Mouse (Mus musculus): ENCODE data around the gene Gpr26.

- TF ChIP-seq CTCF (IDR thresholded peaks at IDR 0.05; ENCODE audit: borderline replicate concordance, extremely low read depth, insufficient read depth, insufficient read length) (no peak), POLR2A (IDR thresholded peaks at IDR 0.05; ENCODE audit: borderline replicate concordance, extremely low read depth, insufficient read depth, insufficient read length, poor library complexity, severe bottlenecking) (no peak)
Measured at GRCm38 (mm10) chr7:131989056-131989455, 22.8 kb downstream of the Gpr26 start.

Measured in brain, embryonic 14.5 days (tissue).